Mouse (Mus musculus): ENCODE measurements at regions not wholly inside any gene's neighbourhood (a gene's known extent, or its start where the extent isn't known, plus 50 kb on each side); places are given as distances from the start of the nearest gene placed in this dataset.
A peak's percentile ranks its signal among the peaks of the same experiment; 100 is the strongest.

GRCm38 (mm10) chr15:56420681-56421080, 1056.7 kb downstream of the Slc22a22 start:
- DNase-seq, result no peak

- DNase-seq, result no peak
Measured at GRCm38 (mm10) chr15:56391982-56392381, 1085.4 kb downstream of the Slc22a22 start.

- no peak for DNase-seq
Measured at GRCm38 (mm10) chr15:56378511-56378910, 1098.9 kb downstream of the Slc22a22 start.

GRCm38 (mm10) chr15:56350903-56351302, 1126.5 kb downstream of the Slc22a22 start:
- DNase-seq, result no peak

GRCm38 (mm10) chr15:56346111-56346510, 1131.3 kb downstream of the Slc22a22 start:
- DNase-seq, result no peak

GRCm38 (mm10) chr15:56344973-56345372, 1132.5 kb downstream of the Slc22a22 start:
- DNase-seq, result no peak

GRCm38 (mm10) chr15:56344304-56344932, 1133.0 kb downstream of the Slc22a22 start:
- DNase-seq, result no peak

- DNase-seq, result no peak
Measured at GRCm38 (mm10) chr15:56337879-56338278, 1139.5 kb downstream of the Slc22a22 start.

GRCm38 (mm10) chr15:56336449-56336848, 1141.0 kb downstream of the Slc22a22 start:
- DNase-seq, result peak; percentile 34

GRCm38 (mm10) chr15:56335011-56335410, 1142.4 kb downstream of the Slc22a22 start:
- DNase-seq, result no peak

- no peak for DNase-seq
Measured at GRCm38 (mm10) chr15:56320501-56320900, 1156.9 kb downstream of the Slc22a22 start.

GRCm38 (mm10) chr15:56294910-56295438, 1182.5 kb downstream of the Slc22a22 start:
- no peak for DNase-seq

- peak; percentile 36 for DNase-seq
Measured at GRCm38 (mm10) chr15:56278622-56279301, 1198.7 kb downstream of the Slc22a22 start.

- no peak for DNase-seq
Measured at GRCm38 (mm10) chr15:56278006-56278405, 1199.4 kb downstream of the Slc22a22 start.

- DNase-seq, result no peak
Measured at GRCm38 (mm10) chr15:56248731-56249130, 1228.7 kb downstream of the Slc22a22 start.

- no peak for DNase-seq
Measured at GRCm38 (mm10) chr15:56244004-56244735, 1233.3 kb downstream of the Slc22a22 start.

- DNase-seq, result no peak
Measured at GRCm38 (mm10) chr15:56202552-56202951, 1274.9 kb downstream of the Slc22a22 start.

- no peak for DNase-seq
Measured at GRCm38 (mm10) chr15:56199336-56199735, 1278.1 kb downstream of the Slc22a22 start.

- DNase-seq, result no peak
Measured at GRCm38 (mm10) chr15:56197425-56198201, 1279.8 kb downstream of the Slc22a22 start.

GRCm38 (mm10) chr15:56166236-56166635, 1311.2 kb downstream of the Slc22a22 start:
- no peak for DNase-seq

- no peak for DNase-seq
Measured at GRCm38 (mm10) chr15:56158726-56159125, 1318.7 kb downstream of the Slc22a22 start.

- no peak for DNase-seq
Measured at GRCm38 (mm10) chr15:56139451-56139850, 1338.0 kb downstream of the Slc22a22 start.
